Mouse (Mus musculus) embryonic stem cell, embryonic (primary cell): ENCODE results near the gene Lcp1.
"Not testable (repeated sequence)": the region's sequence is repeated elsewhere in the genome, so short reads cannot be mapped to it uniquely, and the experiment has no call there.

Source experiments
- CTCF ChIA-PET, 4 experiments: fragments of 300-600 bp in 2 of 4; fragments of 350-600 bp in 2 of 4; sonication (Branson Sonifier 250); formaldehyde crosslinking; loops; one replicate each; lab custom pipeline; 2022; ENCODE audit warnings: inconsistent platforms in 2 of 4; lab: Charles Lee
- POLR2A ChIA-PET, 4 experiments: fragments of 300-600 bp in 2 of 4; fragments of 350-600 bp in 2 of 4; sonication (Branson Sonifier 250); formaldehyde crosslinking; loops; one replicate each; lab custom pipeline; 2022; ENCODE audit warnings: antibody characterized with exemption in 4 of 4, inconsistent platforms in 1 of 4; lab: Charles Lee

Lcp1 gene

DNA sequence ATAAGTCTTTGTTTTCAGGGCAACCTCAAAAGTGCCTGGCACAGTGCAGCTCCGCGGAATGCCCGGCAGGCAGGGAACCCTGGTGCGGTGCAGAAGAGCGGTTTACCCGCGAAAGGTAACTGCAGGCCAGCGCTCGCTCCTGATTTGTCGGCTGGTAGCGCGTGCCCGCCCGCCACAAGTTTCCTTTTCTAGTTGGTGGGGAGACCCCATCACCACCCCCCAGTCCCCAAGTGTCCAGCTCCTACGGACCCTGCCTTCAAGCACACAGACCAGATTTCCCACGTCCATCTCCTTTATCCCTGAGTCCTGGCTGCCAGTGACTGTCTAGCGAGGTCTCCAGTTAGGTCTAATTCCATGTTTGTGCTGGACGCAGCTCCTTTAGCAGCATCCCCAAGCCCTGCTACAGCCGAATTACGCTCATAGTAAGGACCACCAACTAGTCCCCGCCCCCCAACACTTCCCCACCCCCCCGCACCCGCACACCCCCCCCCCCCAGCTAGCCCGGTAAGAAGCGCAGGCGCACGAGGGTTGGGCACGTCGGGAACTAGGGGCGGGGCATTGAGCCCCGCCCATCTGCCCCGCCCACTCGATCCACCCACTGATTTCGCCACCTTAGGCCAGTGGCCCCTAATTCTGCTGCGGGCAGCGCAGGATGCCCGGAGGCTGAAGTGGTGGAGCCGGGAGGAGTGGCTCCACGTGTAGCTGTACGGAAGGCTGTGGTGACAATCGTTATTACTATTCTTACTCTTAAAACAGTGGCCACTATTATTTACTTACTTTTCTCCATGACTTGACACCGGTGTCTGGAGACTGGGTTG, at the start of gene Lcp1, which contains the start of gene Lrrc63:
Gene Lcp1, plus strand, starts transcription at position 601 of the 818 bp plus-strand sequence.
Gene Lrrc63, minus strand, starts transcription at position 381 of the 818 bp plus-strand sequence.
- POLR2A ChIA-PET: interaction anchor here in 3 of 4 experiments (0.6 to 1.4 kb wide), 7 partner anchors 8 to 1111 kb away, joined by 3 to 6 read pairs (median 3); no protein-coding TSS in a partner anchor

DNA sequence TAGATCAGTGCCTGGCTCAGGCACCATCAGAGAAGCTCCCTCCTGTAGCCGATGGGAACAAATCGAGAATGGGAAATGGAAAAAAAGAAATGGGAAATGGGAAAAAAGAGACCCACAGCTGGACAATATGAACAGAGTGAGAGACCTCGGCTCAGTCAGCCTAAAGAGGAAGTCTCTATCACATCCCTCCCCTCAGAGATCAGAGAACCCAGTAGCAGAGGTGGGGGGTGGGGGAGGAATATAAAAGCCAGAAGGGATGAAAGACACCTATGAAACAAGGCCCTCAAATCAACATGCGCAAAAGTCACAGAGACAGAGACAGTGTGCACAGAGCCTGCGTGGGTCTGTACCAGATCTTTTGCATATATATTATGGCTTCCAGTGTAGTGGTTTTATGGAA, 27.9 kb upstream of the Lcp1 start:
- CTCF ChIA-PET: interaction anchor here in 1 of 4 experiments (0.7 kb wide), 1 partner anchor 481 kb away, joined by 3 read pairs; no protein-coding TSS in a partner anchor
- POLR2A ChIA-PET: no interaction called here

More for the DNA sequence above, at the start of gene Lcp1, which contains the start of gene Lrrc63:
- CTCF ChIA-PET: no interaction called here

DNA sequence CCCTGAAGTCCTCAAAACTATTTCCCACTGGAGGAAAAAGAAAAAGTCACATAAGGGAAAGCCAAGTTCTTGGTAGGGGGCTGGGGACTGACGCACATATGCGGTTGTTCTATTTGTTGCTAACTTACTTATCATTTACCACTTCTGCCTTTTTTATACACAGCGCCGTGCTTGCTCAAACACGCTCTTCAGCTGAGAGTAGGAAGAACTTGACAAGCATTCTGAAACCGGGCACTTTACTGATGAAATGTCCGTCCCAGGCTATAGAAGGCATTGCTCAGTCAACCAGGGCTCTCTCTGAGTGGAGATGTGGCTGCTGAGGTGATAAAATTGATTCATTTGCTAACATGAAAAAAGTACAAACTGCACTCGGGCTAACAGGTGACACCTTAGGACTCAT, 9.2 kb upstream of the Lcp1 start:
- POLR2A ChIA-PET: no interaction called here
- CTCF ChIA-PET: no interaction called here

GRCm38 (mm10) chr14:75131324-75131935, 529 bp downstream of the Lcp1 start:
- ChIA-PET POLR2A (interaction anchor here in 1 of 4 experiments (1.4 kb wide), 1 partner anchor 8 kb away, joined by 4 read pairs; no protein-coding TSS in a partner anchor), CTCF (no interaction called here)

- ChIA-PET CTCF (no interaction called here), POLR2A (no interaction called here)
Observed at GRCm38 (mm10) chr14:75136119-75136966, 5.4 kb downstream of the Lcp1 start.

DNA sequence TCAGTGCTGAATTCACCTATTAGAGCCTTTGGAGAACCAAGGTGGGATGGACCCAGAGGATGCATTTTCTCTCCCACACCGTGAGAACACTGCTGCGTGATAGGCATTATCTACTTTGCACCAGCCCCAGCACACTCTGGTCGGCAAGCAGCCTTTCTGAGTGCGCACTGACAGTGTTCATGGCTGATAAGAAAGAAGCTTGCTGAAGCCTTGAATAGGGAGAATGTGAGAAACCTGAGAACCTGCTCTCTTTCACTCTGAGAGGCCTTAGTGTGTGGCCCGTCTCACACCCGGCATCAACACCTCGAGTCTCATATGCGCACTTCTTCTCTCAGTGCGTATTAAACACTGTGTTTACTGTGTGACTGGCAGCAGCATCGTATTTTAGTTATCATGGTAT, 7.6 kb downstream of the Lcp1 start:
- ChIA-PET CTCF (no interaction called here), POLR2A (interaction anchor here in 1 of 4 experiments (1.7 kb wide), 1 partner anchor 8 kb away, joined by 4 read pairs; the partner anchor contains the start of genes Lcp1 and Lrrc63)

- POLR2A ChIA-PET: interaction anchor here in 2 of 4 experiments (0.7 to 1.7 kb wide), 2 partner anchors 8 to 12 kb away, joined by 3 to 4 read pairs; partner anchors contain the start of genes Lcp1 (in 1 of the 2) and Lrrc63 (in 1 of the 2)
- CTCF ChIA-PET: no interaction called here
Observed at GRCm38 (mm10) chr14:75139225-75139624, 8.3 kb downstream of the Lcp1 start.

DNA sequence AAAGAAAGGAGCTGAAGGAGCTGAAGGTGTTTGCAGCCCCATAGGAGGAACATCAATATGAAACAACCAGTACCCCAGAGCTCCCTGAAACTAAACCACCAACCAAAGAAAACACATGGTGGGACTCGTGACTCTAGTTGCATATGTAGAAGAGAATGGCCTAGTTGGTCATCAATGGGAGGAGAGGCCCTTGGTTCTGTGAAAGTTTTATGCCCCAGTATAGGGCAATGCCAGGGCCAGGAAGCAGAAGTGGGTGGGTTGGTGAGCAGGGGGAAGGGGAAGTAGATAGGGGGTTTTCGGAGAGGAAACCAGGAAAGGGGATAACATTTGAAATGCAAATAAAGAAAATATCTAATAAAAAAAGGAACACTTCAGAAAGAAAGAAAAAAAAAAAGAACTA, 16.8 kb downstream of the Lcp1 start:
- CTCF ChIA-PET, POLR2A ChIA-PET: not testable (repeated sequence)

DNA sequence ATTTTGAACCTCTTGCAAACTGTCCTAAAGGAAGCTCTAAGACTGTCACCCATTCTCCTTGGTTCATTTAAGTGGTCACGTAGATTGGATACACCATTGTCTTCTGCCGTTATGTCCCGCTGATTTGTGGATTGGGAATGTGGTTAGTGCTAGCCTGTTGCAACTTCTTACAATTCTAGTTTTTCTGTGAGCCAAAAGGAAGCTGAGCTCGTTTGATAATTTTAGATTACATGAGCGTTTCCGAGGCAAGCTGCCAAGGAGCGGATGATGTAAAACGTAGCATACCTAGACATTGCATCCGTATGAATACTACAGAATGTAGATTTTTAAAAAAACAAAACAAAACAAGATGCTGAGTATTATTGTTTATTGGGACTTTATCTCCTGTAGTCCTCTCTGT, 17.3 kb downstream of the Lcp1 start:
- ChIA-PET POLR2A (no interaction called here), CTCF (no interaction called here)

DNA sequence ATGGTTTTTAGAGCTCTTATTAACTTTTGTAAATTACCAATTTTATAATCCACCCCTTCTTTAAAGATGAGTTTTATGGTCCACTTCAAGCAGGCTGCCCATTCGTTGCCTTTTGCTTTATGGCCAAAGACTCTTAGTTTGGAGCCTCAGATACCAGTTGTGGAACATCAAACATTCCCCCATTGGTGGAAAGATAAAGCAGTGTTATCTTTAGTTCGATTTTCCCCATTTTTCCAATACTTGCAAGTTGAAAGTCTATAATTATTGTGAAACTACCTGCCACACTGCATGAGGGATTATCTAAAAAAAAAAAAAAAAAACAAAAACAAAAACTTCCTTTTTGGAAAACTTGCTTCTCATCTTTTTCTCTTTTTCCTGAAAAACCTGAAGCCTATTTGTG, 19.8 kb downstream of the Lcp1 start:
- POLR2A ChIA-PET: no interaction called here

DNA sequence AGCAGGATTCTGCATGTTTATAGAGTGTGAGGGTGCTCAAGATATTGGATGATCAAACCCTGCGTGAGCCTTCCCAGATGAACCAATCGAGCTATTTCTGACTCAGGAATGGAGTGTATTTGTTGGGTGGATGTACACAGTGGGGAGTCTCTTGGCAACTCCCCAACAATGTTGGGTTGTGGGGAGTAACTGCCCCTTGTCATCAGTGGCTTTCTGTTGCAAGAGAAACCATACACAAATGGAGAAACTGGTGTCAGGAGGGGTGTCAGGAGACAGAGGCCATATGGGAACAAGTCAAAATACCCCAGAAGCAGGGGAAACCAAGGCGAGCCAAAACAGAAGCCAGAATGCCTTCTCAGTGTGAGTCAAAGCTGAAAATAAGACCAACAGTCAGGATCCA, 20.2 kb downstream of the Lcp1 start:
- ChIA-PET POLR2A (interaction anchor here in 1 of 4 experiments (0.6 to 0.7 kb wide), 2 partner anchors 12 to 284 kb away, joined by 3 to 5 read pairs; no protein-coding TSS in a partner anchor), CTCF (no interaction called here)

More for the DNA sequence above, 19.8 kb downstream of the Lcp1 start:
- CTCF ChIA-PET: no interaction called here

DNA sequence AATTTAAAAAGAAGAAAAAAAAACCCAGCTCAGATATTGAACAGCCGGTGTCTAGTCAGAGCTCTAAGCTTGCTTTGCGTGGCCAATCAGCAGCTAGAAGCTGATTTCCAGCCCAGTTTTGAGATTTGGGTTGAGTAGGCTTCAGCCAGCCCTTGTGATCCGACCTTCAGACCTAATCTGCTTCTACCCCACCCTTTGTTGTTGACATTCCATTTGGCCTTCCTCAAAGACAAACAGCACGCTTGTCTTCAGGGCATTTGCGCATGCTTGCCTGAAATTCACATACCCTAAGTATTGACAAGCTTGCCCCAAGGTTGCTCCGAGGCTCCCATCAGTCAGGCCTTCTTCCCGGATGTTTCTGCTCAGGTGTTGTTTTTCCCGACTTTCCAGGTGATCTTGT, 23.6 kb downstream of the Lcp1 start:
- ChIA-PET CTCF (interaction anchor here in 1 of 4 experiments (0.5 kb wide), 2 partner anchors 76 to 1542 kb away, joined by 3 to 4 read pairs; no protein-coding TSS in a partner anchor), POLR2A (no interaction called here)

GRCm38 (mm10) chr14:75159375-75159774, 28.5 kb downstream of the Lcp1 start:
- POLR2A ChIA-PET: interaction anchor here in 1 of 4 experiments (0.7 kb wide), 1 partner anchor 627 kb away, joined by 5 read pairs; the partner anchor contains the start of gene Slc25a30
- CTCF ChIA-PET: no interaction called here

DNA sequence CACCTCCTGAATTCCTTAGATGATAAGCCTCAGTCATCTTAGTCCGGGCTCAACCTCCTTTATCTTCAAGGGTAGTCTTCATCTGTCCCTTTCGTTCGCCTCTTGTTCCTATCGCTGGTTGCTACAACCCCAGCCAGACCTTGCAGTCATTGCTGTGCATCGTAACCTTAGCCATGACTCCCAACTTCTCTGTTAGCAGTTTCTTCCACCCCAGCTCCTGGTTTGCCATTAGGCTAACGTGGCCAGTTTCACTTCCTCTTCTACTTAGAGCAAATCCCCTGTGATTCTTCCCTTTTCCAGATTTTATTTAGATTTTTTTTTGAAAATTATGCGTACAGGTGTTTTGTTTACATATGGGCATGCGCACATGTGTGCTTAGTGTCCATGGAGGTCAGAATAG, 33.0 kb downstream of the Lcp1 start:
- POLR2A ChIA-PET: no interaction called here
- CTCF ChIA-PET: no interaction called here

DNA sequence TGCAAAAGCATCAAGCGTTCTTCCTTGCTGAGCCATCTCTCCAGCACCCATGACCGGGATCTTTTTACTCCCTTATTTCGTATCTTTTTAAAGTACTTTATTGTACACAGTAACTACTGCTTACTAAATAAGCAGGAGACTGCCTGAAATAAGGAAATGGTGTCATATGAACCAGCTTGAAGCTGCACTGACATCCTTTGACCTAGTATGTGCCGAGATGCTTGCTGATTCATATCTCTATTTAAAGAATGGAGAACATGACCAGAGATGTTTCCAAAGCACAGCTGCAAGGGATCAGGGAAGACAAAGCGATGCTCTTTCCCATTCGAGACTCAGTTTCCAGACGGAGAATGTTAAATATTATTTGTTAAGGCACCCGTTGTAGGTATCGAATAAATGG, 33.4 kb downstream of the Lcp1 start:
- CTCF ChIA-PET: no interaction called here
- POLR2A ChIA-PET: no interaction called here

DNA sequence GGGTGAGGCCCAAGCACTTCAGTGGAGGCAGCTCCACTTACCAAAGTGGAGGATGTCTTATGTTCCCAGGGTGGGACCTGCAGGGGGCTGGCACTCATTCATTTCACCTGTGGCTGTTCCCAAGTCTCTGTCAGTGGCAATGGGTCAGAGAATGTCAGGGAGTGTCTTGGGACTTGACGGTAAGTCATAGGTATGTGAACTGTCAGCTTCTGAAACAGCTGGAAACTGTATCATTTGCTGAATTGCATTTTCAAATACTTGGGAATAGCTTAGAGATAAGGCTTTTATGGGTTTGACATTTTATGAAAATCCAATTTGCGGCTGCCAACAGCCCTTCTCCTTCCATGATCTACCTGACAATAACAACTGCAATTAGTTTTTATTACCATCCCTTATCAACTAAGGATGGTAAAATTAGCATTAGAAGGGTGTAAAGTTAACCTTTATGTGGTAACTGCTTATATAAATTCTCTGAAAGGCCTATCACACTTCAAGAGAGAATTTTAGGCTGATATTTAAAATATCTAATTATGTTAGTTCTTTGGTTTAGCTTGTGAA, 34.8 kb downstream of the Lcp1 start:
- ChIA-PET POLR2A (no interaction called here), CTCF (no interaction called here)

GRCm38 (mm10) chr14:75168501-75168900, 37.6 kb downstream of the Lcp1 start:
- CTCF ChIA-PET: interaction anchor here in 1 of 4 experiments (0.6 kb wide), 1 partner anchor 1098 kb away, joined by 13 read pairs; no protein-coding TSS in a partner anchor
- POLR2A ChIA-PET: interaction anchor here in 1 of 4 experiments (0.6 kb wide), 2 partner anchors 115 to 498 kb away, joined by 3 read pairs; no protein-coding TSS in a partner anchor

- CTCF ChIA-PET: interaction anchor here in 1 of 4 experiments (0.5 kb wide), 1 partner anchor 118 kb away, joined by 3 read pairs; no protein-coding TSS in a partner anchor
- POLR2A ChIA-PET: no interaction called here
Observed at GRCm38 (mm10) chr14:75170546-75170945, 39.6 kb downstream of the Lcp1 start.
